Mouse (Mus musculus): ENCODE data around the gene Gm13277. TPM values are rescaled to one million over a fixed set of nuclear protein-coding genes. Genes with fewer than 3 reads are reported as not detected.
A peak's percentile ranks its signal among the peaks of the same experiment; 100 is the strongest.
"Not testable (repeated sequence)": the region's sequence is repeated elsewhere in the genome, so short reads cannot be mapped to it uniquely, and the experiment has no call there.

Gm13277 gene
- polyA plus RNA-seq, 1 experiment = not detected

DNA sequence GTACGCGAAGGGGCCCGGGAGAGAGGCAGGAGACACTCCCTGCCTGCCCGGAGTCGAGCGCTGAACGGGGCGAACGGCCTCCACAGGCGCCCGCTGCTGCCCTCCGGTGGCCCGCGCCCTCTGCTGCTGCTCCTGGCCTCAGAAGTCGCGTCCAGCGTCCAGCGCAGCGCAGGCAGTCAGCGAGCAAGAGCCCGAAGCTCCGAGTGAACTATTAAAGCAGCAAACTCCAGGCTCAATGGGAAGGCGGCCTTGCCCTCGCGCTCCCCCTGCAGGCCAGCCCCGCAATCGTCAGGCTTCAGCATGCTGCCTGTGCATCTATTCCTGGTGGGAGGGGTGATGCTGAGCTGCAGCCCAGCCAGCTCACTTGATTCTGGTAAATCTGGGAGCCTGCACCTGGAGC lies 3.0 kb upstream of the Gm13277 start, which contains the start of gene Gm13276:
Gene Gm13276, plus strand, starts transcription at position 301 of the 400 bp plus-strand sequence.
- not testable (repeated sequence) for DNase-seq (ENCODE audit: low spot score)

- not testable (repeated sequence) for DNase-seq (ENCODE audit: low spot score)
These were observed 2.8 kb downstream of the Gm13277 start, which contains the start of gene Gm13278 for GRCm38 (mm10) chr4:88791250-88791649. Gene Gm13278 (plus strand): TSS chr4:88791550.

GRCm38 (mm10) chr4:88793936-88794675 lies 5.7 kb downstream of the Gm13277 start, which contains the start of gene Gm13275:
Gene Gm13275 (plus strand): TSS chr4:88794487.
- DNase-seq (ENCODE audit: low spot score) = peak; percentile 89

DNA sequence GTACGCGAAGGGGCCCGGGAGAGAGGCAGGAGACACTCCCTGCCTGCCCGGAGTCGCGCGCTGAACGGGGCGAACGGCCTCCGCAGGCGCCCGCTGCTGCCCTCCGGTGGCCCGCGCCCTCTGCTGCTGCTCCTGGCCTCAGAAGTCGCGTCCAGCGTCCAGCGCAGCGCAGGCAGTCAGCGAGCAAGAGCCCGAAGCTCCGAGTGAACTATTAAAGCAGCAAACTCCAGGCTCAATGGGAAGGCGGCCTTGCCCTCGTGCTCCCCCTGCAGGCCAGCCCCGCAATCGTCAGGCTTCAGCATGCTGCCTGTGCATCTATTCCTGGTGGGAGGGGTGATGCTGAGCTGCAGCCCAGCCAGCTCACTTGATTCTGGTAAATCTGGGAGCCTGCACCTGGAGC lies 8.7 kb downstream of the Gm13277 start, which contains the start of gene Gm13279:
Gene Gm13279, plus strand, starts transcription at position 301 of the 400 bp plus-strand sequence.
- DNase-seq (ENCODE audit: low spot score) = not testable (repeated sequence)

- DNase-seq (ENCODE audit: low spot score) = not testable (repeated sequence)
These were observed 10.9 kb downstream of the Gm13277 start, which contains the start of gene Gm13285 for GRCm38 (mm10) chr4:88799365-88799764. Gene Gm13285 (plus strand): TSS chr4:88799665.

GRCm38 (mm10) chr4:88802954-88803353 lies 14.5 kb downstream of the Gm13277 start, which contains the start of gene Gm13287:
Gene Gm13287 (plus strand): TSS chr4:88803254.
- not testable (repeated sequence) for DNase-seq (ENCODE audit: low spot score)

DNA sequence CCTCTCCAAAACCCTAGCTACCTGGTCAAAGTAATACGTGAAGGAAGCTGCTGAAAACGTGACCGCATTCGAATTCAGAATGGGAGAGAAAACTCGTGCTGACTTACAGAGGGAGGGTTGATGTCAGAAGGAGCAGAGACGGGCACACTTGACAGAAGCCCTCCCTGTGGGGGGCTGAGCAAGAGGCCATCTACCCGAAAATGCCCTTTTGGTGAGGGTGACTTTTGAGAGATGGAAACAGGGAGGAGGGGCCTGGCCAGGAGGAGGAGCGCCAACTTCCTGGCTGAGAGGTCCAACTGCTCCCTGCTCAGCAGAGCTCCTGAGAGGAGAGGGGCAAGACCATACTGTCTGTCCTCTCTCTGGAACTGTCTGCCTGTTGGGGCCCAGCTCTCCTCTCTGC lies 16.8 kb downstream of the Gm13277 start, which contains the start of gene Gm13288:
Gene Gm13288, plus strand, starts transcription at position 301 of the 400 bp plus-strand sequence.
- DNase-seq (ENCODE audit: low spot score) = not testable (repeated sequence)

DNA sequence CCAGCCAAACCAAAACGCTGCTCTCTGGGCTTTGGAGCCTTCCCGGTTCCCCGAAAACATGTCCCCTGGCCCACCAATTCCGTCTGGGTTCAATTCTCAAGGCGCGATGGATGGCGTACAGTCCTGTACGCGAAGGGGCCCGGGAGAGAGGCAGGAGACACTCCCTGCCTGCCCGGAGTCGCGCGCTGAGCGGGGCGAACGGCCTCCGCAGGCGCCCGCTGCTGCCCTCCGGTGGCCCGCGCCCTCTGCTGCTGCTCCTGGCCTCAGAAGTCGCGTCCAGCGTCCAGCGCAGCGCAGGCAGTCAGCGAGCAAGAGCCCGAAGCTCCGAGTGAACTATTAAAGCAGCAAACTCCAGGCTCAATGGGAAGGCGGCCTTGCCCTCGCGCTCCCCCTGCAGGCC lies 17.3 kb downstream of the Gm13277 start:
- not testable (repeated sequence) for DNase-seq (ENCODE audit: low spot score)

GRCm38 (mm10) chr4:88815928-88816327 lies 27.5 kb downstream of the Gm13277 start, which contains the start of gene Ifna7:
Gene Ifna7 (plus strand): TSS chr4:88816228.
- DNase-seq (ENCODE audit: low spot score) = no peak

DNA sequence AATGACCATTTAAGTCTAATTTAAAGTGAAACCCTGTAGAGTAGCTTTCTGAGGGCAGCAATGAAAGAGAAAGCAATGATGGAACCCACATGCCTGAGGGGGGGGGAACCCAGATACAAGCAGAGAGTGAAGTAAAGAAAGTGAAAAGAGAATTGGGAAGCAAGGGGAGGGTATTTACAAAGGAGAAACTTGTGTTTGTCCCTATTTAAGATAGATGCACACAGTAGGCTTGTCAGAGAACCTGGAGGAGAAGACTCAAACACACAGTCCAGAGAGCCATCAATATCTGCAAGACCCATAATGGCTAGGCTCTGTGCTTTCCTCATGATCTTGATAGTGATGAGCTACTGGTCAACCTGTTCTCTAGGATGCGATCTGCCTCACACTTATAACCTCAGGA lies 31.2 kb downstream of the Gm13277 start, which contains the start of gene Ifna11:
Gene Ifna11, plus strand, starts transcription at position 301 of the 400 bp plus-strand sequence.
- DNase-seq (ENCODE audit: low spot score) = no peak

- no peak for DNase-seq (ENCODE audit: low spot score)
These were observed 34.6 kb downstream of the Gm13277 start for GRCm38 (mm10) chr4:88822995-88823394.

- not testable (repeated sequence) for DNase-seq (ENCODE audit: low spot score)
These were observed 38.7 kb downstream of the Gm13277 start, which contains the start of gene Ifna6 for GRCm38 (mm10) chr4:88827116-88827515. Gene Ifna6 (plus strand): TSS chr4:88827416.

DNA sequence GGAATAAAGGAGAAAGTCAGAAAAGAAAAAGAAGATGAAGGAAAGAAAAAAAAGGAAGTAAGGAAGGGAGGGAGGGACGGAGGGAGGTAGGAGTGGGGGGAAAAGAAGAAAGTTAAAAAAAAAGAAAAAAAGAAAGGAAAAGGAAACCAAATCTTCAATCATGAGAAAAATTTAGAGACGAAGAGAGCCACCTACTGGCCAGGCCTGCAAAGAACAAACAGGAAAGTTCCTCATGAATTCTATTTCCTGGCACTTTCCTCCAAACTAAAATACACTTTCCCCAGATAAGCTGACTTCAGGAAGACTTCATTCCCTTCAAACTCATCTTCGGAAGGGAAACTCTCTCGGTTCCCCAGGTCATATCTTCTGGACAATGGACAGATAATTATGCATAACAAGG lies 42.1 kb downstream of the Gm13277 start:
- DNase-seq (ENCODE audit: low spot score) = no peak

DNA sequence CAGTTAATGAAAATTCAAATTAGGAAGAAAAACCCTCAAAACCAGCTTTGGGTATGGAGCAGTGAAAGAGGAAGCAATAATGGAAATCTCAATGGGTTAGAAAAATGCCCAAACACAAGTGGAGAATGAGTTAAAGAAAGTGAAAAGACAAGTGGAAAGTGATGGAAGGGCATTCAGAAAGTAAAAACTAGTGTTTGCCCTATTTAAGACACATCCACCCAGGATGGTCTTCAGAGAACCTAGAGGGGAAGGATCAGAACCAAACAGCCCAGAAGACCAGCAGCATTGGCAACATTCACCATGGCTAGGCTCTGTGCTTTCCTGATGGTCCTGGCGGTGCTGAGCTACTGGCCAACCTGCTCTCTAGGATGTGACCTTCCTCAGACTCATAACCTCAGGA lies 46.8 kb downstream of the Gm13277 start, which contains the start of gene Ifna5:
Gene Ifna5, plus strand, starts transcription at position 301 of the 400 bp plus-strand sequence.
- not testable (repeated sequence) for DNase-seq (ENCODE audit: low spot score)

Other genes starting within 250 kb of the Gm13277 start
- gene Ifna15, start 230.4 kb upstream of the Gm13277 start, polyA plus RNA-seq (2012; rRNA removed) = not detected in 2 replicates
- not detected in 2 replicates for gene Ifna14, start 216.8 kb upstream of the Gm13277 start, polyA plus RNA-seq (2012; rRNA removed)
- gene Ifna9, start 196.2 kb upstream of the Gm13277 start, polyA plus RNA-seq (2012; rRNA removed) = not detected in 2 replicates
- not detected in 2 replicates for gene Ifna12, start 185.3 kb upstream of the Gm13277 start, polyA plus RNA-seq (2012; rRNA removed)
- not detected in 2 replicates for gene C87499, start 154.2 kb upstream of the Gm13277 start, polyA plus RNA-seq (2012; rRNA removed)
- not detected in 2 replicates for gene Ifna13, start 144.2 kb upstream of the Gm13277 start, polyA plus RNA-seq (2012; rRNA removed)
- not detected in 2 replicates for gene Ifna16, start 111.7 kb upstream of the Gm13277 start, polyA plus RNA-seq (2012; rRNA removed)
- gene Ifna2, start 104.7 kb upstream of the Gm13277 start, polyA plus RNA-seq (2012; rRNA removed) = not detected in 2 replicates
- gene Ifnab, start 97.3 kb upstream of the Gm13277 start, polyA plus RNA-seq (2012; rRNA removed) = not detected in 2 replicates
- gene Gm26566, start 66.8 kb upstream of the Gm13277 start, polyA plus RNA-seq (2012; rRNA removed) = 0.25 and 0.66 TPM in 2 replicates
- 40.0 and 42.0 TPM in 2 replicates for gene Klhl9, start 66.2 kb upstream of the Gm13277 start, polyA plus RNA-seq (2012; rRNA removed)
- not detected in 2 replicates for gene Gm13271, start 33.8 kb upstream of the Gm13277 start, polyA plus RNA-seq (2012; rRNA removed)
- 0.04 and 0.10 TPM in 2 replicates for gene Gm13283, start 28.5 kb upstream of the Gm13277 start, polyA plus RNA-seq (2012; rRNA removed)
- gene Gm13290, start 14.8 kb upstream of the Gm13277 start, polyA plus RNA-seq (2012; rRNA removed) = 0.07 TPM in 1 of 2 replicates, not detected in the other
- not detected in 2 replicates for gene Gm13289, start 11.7 kb upstream of the Gm13277 start, polyA plus RNA-seq (2012; rRNA removed)
- gene Gm13272, start 8.8 kb upstream of the Gm13277 start, polyA plus RNA-seq (2012; rRNA removed) = not detected in 2 replicates
- gene Ifnz, start 6.5 kb upstream of the Gm13277 start, polyA plus RNA-seq (2012; rRNA removed) = 0.12 TPM in 1 of 2 replicates, not detected in the other
- gene Gm13276, start 2.9 kb upstream of the Gm13277 start, polyA plus RNA-seq (2012; rRNA removed) = not detected in 2 replicates
- gene Gm13278, start 2.9 kb downstream of the Gm13277 start, polyA plus RNA-seq (2012; rRNA removed) = not detected in 2 replicates
- not detected in 2 replicates for gene Gm13275, start 5.9 kb downstream of the Gm13277 start, polyA plus RNA-seq (2012; rRNA removed)
- gene Gm13279, start 8.8 kb downstream of the Gm13277 start, polyA plus RNA-seq (2012; rRNA removed) = not detected in 2 replicates
- gene Gm13285, start 11.0 kb downstream of the Gm13277 start, polyA plus RNA-seq (2012; rRNA removed) = 0.07 TPM in 1 of 2 replicates, not detected in the other
- 0.15 TPM in 1 of 2 replicates, not detected in the other for gene Gm13287, start 14.6 kb downstream of the Gm13277 start, polyA plus RNA-seq (2012; rRNA removed)
- 0.01 TPM in 1 of 2 replicates, not detected in the other for gene Gm13288, start 16.9 kb downstream of the Gm13277 start, polyA plus RNA-seq (2012; rRNA removed)
- gene Ifna7, start 27.6 kb downstream of the Gm13277 start, polyA plus RNA-seq (2012; rRNA removed) = not detected in 2 replicates
- not detected in 2 replicates for gene Ifna11, start 31.3 kb downstream of the Gm13277 start, polyA plus RNA-seq (2012; rRNA removed)
- not detected in 2 replicates for gene Ifna6, start 38.8 kb downstream of the Gm13277 start, polyA plus RNA-seq (2012; rRNA removed)
- gene Ifna5, start 46.9 kb downstream of the Gm13277 start, polyA plus RNA-seq (2012; rRNA removed) = not detected in 2 replicates
- gene Ifna4, start 53.2 kb downstream of the Gm13277 start, polyA plus RNA-seq (2012; rRNA removed) = not detected in 2 replicates
- not detected in 2 replicates for gene Ifna1, start 61.5 kb downstream of the Gm13277 start, polyA plus RNA-seq (2012; rRNA removed)
- gene Ifne, start 91.6 kb downstream of the Gm13277 start, polyA plus RNA-seq (2012; rRNA removed) = 0.48 and 0.80 TPM in 2 replicates